Mouse (Mus musculus): ENCODE measurements at regions not wholly inside any gene's neighbourhood (a gene's known extent, or its start where the extent isn't known, plus 50 kb on each side); places are given as distances from the start of the nearest gene placed in this dataset.

DNA sequence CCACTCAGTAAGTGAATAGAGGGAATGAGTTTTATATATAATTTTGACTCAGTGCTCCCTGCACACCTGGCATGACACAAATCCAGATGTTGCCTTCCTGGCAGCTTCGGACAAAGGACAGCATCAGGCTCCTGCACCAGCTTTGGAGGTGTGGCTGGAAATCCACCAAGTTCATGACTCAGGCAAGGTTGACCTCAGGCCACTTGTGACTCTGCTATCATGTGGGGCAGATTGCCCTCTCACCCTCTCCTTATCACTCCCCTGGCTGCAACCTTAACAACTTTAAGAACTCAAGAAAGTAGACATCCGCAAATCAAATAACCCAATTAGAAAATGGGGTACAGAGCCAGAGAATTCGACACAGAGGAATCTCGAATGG is 97.7 kb upstream of the Armc2 start:
- DNase-seq (ENCODE audit: low spot score), result no peak
- no peak overlapping the region for H3K4me2 ChIP-seq (replicated peaks)
- H3K36me3 ChIP-seq (replicated peaks; ENCODE audit: control insufficient read depth, insufficient read depth), result no peaks in the 10 kb centered on the region
- no peaks in the 10 kb centered on the region for H3K4me1 ChIP-seq (replicated peaks; ENCODE audit: control insufficient read depth, insufficient read depth, low read length)
- H3K27me3 ChIP-seq (ENCODE audit: control insufficient read depth, insufficient read depth, low read length), result no peaks in the 10 kb centered on the region
- no peak overlapping the region for H3K9ac ChIP-seq
- H3K4me3 ChIP-seq (replicated peaks; ENCODE audit: low read length), result no peak overlapping the region
- no peak for ATAC-seq (ENCODE audit: low FRiP score)
- H3K9me3 ChIP-seq (ENCODE audit: control insufficient read depth, low read length), result 0 out of 2 replicates have a peak, but pooled peaks cover 4% of the 10 kb centered on the region
- H3K27ac ChIP-seq, result no peak overlapping the region
- WGBS, result 91% methylated on average over 4 of the region's 4 CpGs

DNA sequence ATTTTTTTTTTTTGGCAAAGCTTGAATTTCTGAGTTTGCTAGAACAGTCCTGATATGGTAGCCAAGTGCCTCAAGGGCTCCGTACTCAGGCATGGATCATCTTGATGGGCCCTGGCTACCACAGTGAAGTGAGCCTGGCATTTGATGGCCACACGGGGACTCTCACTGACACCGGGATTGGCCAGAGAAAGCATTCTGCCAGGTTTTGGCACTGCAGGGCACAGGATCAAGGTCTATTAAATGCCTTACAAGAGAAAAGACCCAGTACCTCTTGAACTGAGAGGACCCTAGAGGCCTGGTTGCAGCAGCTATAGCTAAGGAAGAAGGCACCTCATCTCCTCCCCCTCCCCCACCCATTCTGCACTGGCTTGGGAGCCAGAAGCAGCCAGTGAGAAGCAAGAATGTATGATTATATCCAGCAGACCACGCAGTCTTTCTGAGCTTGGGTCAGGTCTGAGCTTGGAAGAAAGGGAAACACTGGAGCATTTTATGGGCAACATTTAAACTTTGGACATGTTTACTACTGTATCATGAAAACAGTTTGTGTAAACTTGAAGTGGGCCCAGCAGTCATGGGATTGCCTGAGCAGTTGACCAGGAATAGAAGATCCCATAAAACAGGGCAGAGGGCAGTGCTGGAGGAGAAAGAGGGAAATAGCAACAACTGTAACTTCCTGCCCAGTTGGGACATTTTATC is 97.1 kb upstream of the Armc2 start:
- Histone ChIP-seq H3K9ac (no peak overlapping the region), H3K4me3 (replicated peaks; ENCODE audit: low read length) (no peak overlapping the region), H3K27me3 (ENCODE audit: control insufficient read depth, insufficient read depth, low read length) (no peaks in the 10 kb centered on the region), H3K27ac (no peak overlapping the region), H3K36me3 (replicated peaks; ENCODE audit: control insufficient read depth, insufficient read depth) (no peaks in the 10 kb centered on the region), H3K4me1 (replicated peaks; ENCODE audit: control insufficient read depth, insufficient read depth, low read length) (no peaks in the 10 kb centered on the region), H3K4me2 (replicated peaks) (no peak overlapping the region), H3K9me3 (ENCODE audit: control insufficient read depth, low read length) (0 out of 2 replicates have a peak, but pooled peaks cover 4% of the 10 kb centered on the region)
- no peak for ATAC-seq (ENCODE audit: low FRiP score)
- DNase-seq (ENCODE audit: low spot score), result no peak
- 93% methylated on average over 4 of the region's 4 CpGs for WGBS

DNA sequence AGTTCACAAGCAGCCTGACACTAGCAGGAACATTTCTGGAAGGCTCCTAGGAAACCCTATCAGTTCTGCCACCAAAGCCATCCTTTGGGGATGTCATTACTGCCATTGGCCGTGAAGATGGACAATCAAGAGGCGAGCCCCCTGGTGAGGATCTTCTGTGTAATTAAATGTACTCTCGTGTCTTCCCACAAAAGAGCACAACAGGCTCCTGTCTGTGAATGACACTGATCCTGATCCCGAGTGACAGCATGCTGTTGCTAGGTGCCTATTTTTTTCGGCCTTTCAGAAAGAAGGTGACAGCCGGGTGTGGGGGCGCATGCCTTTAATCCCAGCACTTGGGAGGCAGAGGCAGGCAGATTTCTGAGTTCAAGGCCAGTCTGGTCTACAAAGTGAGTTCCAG is 92.5 kb upstream of the Armc2 start:
- Histone ChIP-seq H3K27ac (no peak overlapping the region), H3K4me3 (replicated peaks; ENCODE audit: low read length) (no peak overlapping the region), H3K4me1 (replicated peaks; ENCODE audit: control insufficient read depth, insufficient read depth, low read length) (no peaks in the 10 kb centered on the region), H3K27me3 (ENCODE audit: control insufficient read depth, insufficient read depth, low read length) (no peaks in the 10 kb centered on the region), H3K36me3 (replicated peaks; ENCODE audit: control insufficient read depth, insufficient read depth) (no peaks in the 10 kb centered on the region), H3K9me3 (ENCODE audit: control insufficient read depth, low read length) (0 out of 2 replicates have a peak, but pooled peaks cover 4% of the 10 kb centered on the region), H3K4me2 (replicated peaks) (no peak overlapping the region), H3K9ac (no peak overlapping the region)
- 44% methylated on average over 7 of the region's 7 CpGs for WGBS
- no peak for DNase-seq (ENCODE audit: low spot score)
- no peak for ATAC-seq (ENCODE audit: low FRiP score)

DNA sequence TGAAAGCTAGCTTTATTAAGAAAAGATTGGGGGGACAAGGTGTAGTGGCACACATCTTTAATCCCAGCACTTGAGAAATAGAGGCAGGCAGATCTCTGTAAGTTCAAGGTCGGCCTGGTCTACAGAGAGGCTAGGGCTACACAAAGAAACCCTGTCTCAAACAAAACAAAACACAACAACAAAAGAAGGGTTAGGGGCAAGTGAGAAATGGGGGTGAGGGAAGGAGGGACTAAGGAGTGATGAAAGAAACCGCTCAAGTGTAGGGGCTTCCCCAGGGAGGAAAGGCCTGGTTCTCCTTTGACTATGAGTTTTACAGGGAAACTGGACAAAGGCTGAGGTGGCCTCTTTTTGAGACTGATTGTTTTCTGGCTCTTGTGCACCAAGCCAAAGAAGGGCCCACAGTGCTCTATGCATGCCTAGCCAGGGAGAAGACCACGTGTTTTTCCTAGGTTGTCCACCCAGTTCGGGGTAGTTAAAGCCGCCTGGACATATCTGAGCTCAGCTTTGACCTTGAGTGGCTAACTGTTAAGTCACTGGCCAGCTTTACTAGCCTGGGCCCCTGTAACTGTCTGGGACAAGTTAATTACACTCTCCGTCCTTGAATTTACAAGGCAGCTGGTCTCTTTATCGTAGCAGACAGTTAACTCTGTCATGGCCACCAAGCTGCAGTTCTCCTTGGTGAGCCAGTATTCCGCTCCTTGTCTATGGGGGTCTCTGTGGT is 90.2 kb upstream of the Armc2 start:
- Histone ChIP-seq H3K9me3 (ENCODE audit: control insufficient read depth, low read length) (0 out of 2 replicates have a peak, but pooled peaks cover 1% of the 10 kb centered on the region), H3K4me1 (replicated peaks; ENCODE audit: control insufficient read depth, insufficient read depth, low read length) (no peaks in the 10 kb centered on the region), H3K4me3 (replicated peaks; ENCODE audit: low read length) (no peak overlapping the region), H3K4me2 (replicated peaks) (no peak overlapping the region), H3K27ac (no peak overlapping the region), H3K9ac (no peak overlapping the region), H3K27me3 (ENCODE audit: control insufficient read depth, insufficient read depth, low read length) (no peaks in the 10 kb centered on the region), H3K36me3 (replicated peaks; ENCODE audit: control insufficient read depth, insufficient read depth) (no peaks in the 10 kb centered on the region)
- DNase-seq (ENCODE audit: low spot score) (no peak), ATAC-seq (ENCODE audit: low FRiP score) (no peak)
- WGBS, result 39% methylated on average over 8 of the region's 8 CpGs

DNA sequence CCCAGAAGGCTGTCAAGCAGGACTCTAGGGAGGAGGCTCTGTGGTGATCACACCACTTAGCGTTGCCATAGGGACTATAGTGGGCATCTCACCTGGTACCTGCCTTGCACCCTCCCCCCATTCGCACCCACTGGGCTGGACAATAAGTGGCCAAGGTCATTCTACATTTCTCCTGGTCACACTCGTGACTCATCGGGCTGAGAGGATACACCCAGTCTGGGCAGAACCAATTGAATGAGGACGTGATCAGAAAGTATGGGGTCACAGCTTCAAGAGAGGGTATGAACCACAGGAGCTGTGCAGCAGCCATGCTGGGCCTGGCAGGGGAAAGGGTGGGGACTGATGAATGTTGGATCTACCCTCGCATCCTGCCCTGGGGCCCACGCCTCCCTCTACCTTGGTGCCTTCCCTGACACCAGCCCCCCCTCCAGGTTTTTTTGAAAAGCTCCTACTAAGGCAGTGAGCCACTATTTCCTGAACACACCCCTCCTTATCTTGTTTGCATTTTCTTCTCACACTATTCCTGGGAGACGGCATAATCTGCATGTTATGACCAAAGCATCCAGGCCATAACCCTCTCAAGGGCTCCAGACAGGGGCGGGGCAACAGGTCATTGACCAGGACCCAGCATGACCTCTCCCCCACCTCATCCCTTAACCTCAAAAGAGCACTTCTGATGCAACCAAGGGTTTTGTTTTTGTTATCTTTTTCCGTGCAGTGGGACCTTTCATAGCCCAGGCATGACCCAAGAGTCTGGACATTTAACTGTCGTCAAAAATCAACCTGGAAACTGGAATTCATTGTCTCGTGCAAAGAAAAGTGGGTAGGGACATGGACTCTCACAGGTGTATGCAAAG is 89.4 kb upstream of the Armc2 start:
- no peak overlapping the region for H3K4me2 ChIP-seq (replicated peaks)
- ATAC-seq (ENCODE audit: low FRiP score) (no peak), DNase-seq (ENCODE audit: low spot score) (no peak)
- no peaks in the 10 kb centered on the region for H3K4me1 ChIP-seq (replicated peaks; ENCODE audit: control insufficient read depth, insufficient read depth, low read length)
- WGBS, result 79% methylated on average over 12 of the region's 12 CpGs
- no peaks in the 10 kb centered on the region for H3K27me3 ChIP-seq (ENCODE audit: control insufficient read depth, insufficient read depth, low read length)
- H3K9me3 ChIP-seq (ENCODE audit: control insufficient read depth, low read length), result no peaks in the 10 kb centered on the region
- no peaks in the 10 kb centered on the region for H3K36me3 ChIP-seq (replicated peaks; ENCODE audit: control insufficient read depth, insufficient read depth)
- no peak overlapping the region for H3K4me3 ChIP-seq (replicated peaks; ENCODE audit: low read length)
- no peak overlapping the region for H3K9ac ChIP-seq
- H3K27ac ChIP-seq, result no peak overlapping the region

DNA sequence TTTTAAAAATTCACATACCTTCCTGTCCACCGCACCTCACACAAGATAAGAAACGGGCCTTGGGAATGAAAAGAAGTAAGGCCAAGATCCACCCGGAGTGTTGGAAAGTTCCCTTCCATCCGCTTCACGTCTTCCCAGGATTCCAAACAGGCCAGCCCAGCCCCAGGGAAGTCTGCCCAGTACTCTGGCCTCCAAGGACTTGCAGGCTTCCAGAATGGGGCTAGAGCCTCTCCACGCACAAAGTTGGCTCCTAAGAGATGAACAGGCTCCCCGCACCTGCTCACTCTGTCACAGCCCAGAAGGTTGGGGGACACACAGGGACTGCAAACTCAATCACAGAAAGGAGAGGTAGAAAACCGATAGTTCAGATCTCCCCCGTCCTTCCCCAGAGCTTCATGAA is 88.4 kb upstream of the Armc2 start:
- H3K4me2 ChIP-seq (replicated peaks), result no peak overlapping the region
- H3K9ac ChIP-seq, result no peak overlapping the region
- no peaks in the 10 kb centered on the region for H3K9me3 ChIP-seq (ENCODE audit: control insufficient read depth, low read length)
- DNase-seq (ENCODE audit: low spot score), result no peak
- ATAC-seq (ENCODE audit: low FRiP score), result no peak
- no peaks in the 10 kb centered on the region for H3K36me3 ChIP-seq (replicated peaks; ENCODE audit: control insufficient read depth, insufficient read depth)
- 87% methylated on average over 9 of the region's 9 CpGs for WGBS
- H3K27ac ChIP-seq, result no peak overlapping the region
- H3K4me3 ChIP-seq (replicated peaks; ENCODE audit: low read length), result no peak overlapping the region
- no peaks in the 10 kb centered on the region for H3K27me3 ChIP-seq (ENCODE audit: control insufficient read depth, insufficient read depth, low read length)
- H3K4me1 ChIP-seq (replicated peaks; ENCODE audit: control insufficient read depth, insufficient read depth, low read length), result no peaks in the 10 kb centered on the region

DNA sequence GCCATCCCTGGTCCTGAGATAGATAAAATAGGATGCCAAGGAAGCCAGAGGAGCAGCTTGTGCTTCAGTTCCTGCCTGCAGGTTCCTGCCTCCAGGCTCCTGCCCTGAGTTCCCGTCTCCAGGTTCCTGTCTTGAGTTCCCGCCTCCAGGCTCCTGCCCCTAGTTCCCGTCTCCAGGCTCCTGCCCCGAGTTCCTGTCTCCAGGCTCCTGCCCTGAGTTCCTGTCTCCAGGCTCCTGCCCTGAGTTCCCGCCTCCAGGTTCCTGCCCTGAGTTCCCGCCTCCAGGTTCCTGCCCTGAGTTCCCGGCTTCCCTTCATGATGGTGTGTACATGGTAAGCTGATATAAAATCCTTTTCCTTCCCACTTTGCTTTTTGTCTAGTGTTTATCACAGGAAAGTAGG is 86.8 kb upstream of the Armc2 start:
- Histone ChIP-seq H3K4me1 (replicated peaks; ENCODE audit: control insufficient read depth, insufficient read depth, low read length) (no peaks in the 10 kb centered on the region), H3K9ac (no peak overlapping the region), H3K4me2 (replicated peaks) (no peak overlapping the region), H3K27me3 (ENCODE audit: control insufficient read depth, insufficient read depth, low read length) (no peaks in the 10 kb centered on the region), H3K9me3 (ENCODE audit: control insufficient read depth, low read length) (no peaks in the 10 kb centered on the region), H3K4me3 (replicated peaks; ENCODE audit: low read length) (no peak overlapping the region), H3K36me3 (replicated peaks; ENCODE audit: control insufficient read depth, insufficient read depth) (no peaks in the 10 kb centered on the region), H3K27ac (no peak overlapping the region)
- DNase-seq (ENCODE audit: low spot score) (no peak), ATAC-seq (ENCODE audit: low FRiP score) (no peak)
- 98% methylated on average over 7 of the region's 7 CpGs for WGBS

DNA sequence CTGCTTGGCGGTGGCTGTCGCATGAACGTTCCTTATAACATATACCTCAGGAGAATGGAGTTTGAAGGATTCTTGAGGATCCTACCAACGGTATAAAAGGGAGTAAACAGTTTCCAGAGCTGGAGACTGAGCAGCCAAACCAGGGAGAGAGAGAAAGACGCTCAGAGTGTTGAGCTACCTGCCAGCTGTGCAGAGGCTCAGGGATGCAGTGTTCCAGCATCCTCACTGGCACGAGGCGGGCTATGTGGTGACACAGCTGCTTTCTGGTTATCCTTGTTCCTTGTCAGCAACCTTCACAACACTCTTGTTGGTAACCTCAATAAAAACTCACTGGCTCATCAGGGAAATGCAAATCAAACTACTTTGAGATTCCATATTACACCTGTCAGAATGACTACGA is 84.1 kb upstream of the Armc2 start:
- Histone ChIP-seq H3K4me2 (replicated peaks) (no peak overlapping the region), H3K36me3 (replicated peaks; ENCODE audit: control insufficient read depth, insufficient read depth) (no peaks in the 10 kb centered on the region), H3K4me1 (replicated peaks; ENCODE audit: control insufficient read depth, insufficient read depth, low read length) (no peaks in the 10 kb centered on the region), H3K9ac (no peak overlapping the region), H3K27ac (no peak overlapping the region), H3K4me3 (replicated peaks; ENCODE audit: low read length) (no peak overlapping the region), H3K9me3 (ENCODE audit: control insufficient read depth, low read length) (no peaks in the 10 kb centered on the region), H3K27me3 (ENCODE audit: control insufficient read depth, insufficient read depth, low read length) (no peaks in the 10 kb centered on the region)
- WGBS, result 83% methylated on average over 8 of the region's 8 CpGs
- DNase-seq (ENCODE audit: low spot score), result no peak
- no peak for ATAC-seq (ENCODE audit: low FRiP score)

DNA sequence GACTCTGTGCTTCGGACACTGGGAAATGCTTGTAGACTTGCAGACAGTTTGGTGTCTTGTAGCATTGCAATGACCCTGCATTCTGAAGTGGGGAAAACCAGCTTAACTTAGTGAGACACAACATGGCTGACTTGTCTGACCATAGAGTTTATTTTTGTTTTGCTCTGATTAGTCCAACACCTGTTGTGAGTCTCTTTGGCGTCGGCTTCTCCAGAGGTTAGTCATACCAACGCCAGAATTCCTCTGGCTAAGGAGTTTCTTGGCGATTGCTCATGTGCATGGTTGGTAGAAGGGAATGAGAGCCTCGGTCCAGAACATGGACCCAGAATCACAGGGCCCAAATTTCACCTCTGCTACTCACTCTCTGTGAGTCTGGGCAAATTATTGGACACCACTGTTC is 82.9 kb upstream of the Armc2 start:
- WGBS, result 93% methylated on average over 6 of the region's 6 CpGs
- H3K9ac ChIP-seq, result no peak overlapping the region
- no peak for DNase-seq (ENCODE audit: low spot score)

More for the DNA sequence above, 82.9 kb upstream of the Armc2 start:
- no peaks in the 10 kb centered on the region for H3K36me3 ChIP-seq (replicated peaks; ENCODE audit: control insufficient read depth, insufficient read depth)
- no peak overlapping the region for H3K4me2 ChIP-seq (replicated peaks)
- no peak for ATAC-seq (ENCODE audit: low FRiP score)
- H3K4me1 ChIP-seq (replicated peaks; ENCODE audit: control insufficient read depth, insufficient read depth, low read length), result no peaks in the 10 kb centered on the region
- H3K27ac ChIP-seq, result no peak overlapping the region
- no peaks in the 10 kb centered on the region for H3K9me3 ChIP-seq (ENCODE audit: control insufficient read depth, low read length)
- H3K27me3 ChIP-seq (ENCODE audit: control insufficient read depth, insufficient read depth, low read length), result no peaks in the 10 kb centered on the region
- H3K4me3 ChIP-seq (replicated peaks; ENCODE audit: low read length), result no peak overlapping the region
